Mouse (Mus musculus) olfactory bulb, adult 2 months (tissue): Measurements from ENCODE around the gene 4930432K21Rik. TPM values are rescaled to one million over a fixed set of nuclear protein-coding genes. Genes with fewer than 3 reads are reported as not detected.
A peak's percentile ranks its signal among the peaks of the same experiment; 100 is the strongest.

ENCODE experiments used
- H3K27ac ChIP-seq: fragments of 200-500 bp; 2 replicates; pipeline ENCODE4 v1.5.1; 2012; ENCODE audit warnings: low read depth, low read length; ENCODE audit not compliant: insufficient read depth
- H3K4me1 ChIP-seq: fragments of 200-500 bp; 2 replicates; pipeline ENCODE4 v1.6.1; 2012; ENCODE audit warnings: low read length; ENCODE audit not compliant: control insufficient read depth, insufficient read depth
- H3K4me3 ChIP-seq: fragments of 200-500 bp; 2 replicates; pipeline ENCODE4 v1.5.1; 2012; ENCODE audit warnings: mild to moderate bottlenecking, low read depth, low read length, moderate library complexity; ENCODE audit not compliant: insufficient read depth
- CTCF ChIP-seq: fragments of 200-500 bp; IDR thresholded peaks from 2 replicates; pipeline ENCODE4 v1.5.1; 2012; ENCODE audit warnings: low read depth, mild to moderate bottlenecking, low read length, moderate library complexity; ENCODE audit not compliant: insufficient read depth
- POLR2A ChIP-seq: fragments of 200-500 bp; IDR thresholded peaks from 2 replicates; pipeline ENCODE4 v1.6.1; 2012; ENCODE audit warnings: mild to moderate bottlenecking, low read depth, low read length, moderate library complexity; ENCODE audit not compliant: insufficient read depth
- WGBS: fragments of 180-500 bp; shearing (Covaris S2); methylation state at CpG from one replicate; pipeline ENCODE4 v1.1.7; 2018; 5-methylcytosine and 5-hydroxymethylcytosine counted together
- polyA plus RNA-seq: library from polyadenylated mRNA; stranded (reverse); fragments of >200 nt; gene quantifications from 2 replicates; pipeline ENCODE4 v1.2.4, GENCODE M21; 2012; ENCODE audit warnings: low replicate concordance; ENCODE audit not compliant: missing spikeins, insufficient read depth, insufficient read length

4930432K21Rik gene
- polyA plus RNA-seq, 1 experiment: not detected

- no peak overlapping the region for H3K27ac ChIP-seq
- WGBS: 1% methylated on average over 12 of the region's 12 CpGs
- peaks cover 16% of the 10 kb centered on the region for H3K4me1 ChIP-seq
- TF ChIP-seq CTCF (peak; percentile 80), POLR2A (no peak)
- H3K4me3 ChIP-seq: peak overlapping the region; percentile 26
These were observed 38.7 kb downstream of the 4930432K21Rik start for GRCm38 (mm10) chr8:84186547-84186946.

DNA sequence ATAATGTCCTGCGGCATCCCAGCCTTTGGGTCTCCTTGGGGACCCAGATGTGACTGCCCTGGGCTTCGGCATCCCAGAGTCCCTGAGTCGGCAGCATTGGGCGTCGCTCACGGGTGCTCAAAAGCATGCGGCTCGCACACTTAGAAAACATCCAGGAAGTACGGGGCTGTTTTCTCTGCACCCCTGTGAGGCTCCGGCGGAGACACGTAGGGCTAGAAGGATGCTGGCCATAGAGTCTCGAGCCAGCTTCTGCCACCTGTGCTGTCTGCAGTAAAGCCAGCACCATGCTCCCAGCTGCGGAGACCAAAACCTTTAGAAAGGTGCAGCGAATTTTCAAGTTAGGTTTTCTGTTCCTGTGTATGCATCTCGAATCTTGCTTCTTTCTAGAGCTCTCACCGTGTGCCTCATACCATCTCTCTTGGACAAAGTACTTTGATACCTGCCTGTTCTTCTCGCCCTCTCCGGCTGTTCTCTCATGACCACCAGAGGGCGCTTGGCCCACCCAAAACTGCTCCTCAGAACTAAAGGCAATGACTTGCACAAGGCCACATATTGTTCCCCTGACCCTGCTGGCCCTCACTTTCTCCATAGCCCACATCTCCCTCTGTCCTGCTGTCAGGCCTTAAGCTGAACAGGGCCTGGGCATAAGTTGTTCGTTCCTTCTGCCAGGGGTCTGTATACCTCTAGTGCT is 39.4 kb downstream of the 4930432K21Rik start:
- no peak for TF ChIP-seq POLR2A
- peak; percentile 39 for TF ChIP-seq CTCF
- Histone ChIP-seq H3K4me1 (peaks cover 23% of the 10 kb centered on the region), H3K4me3 (peak overlapping the region; percentile 26), H3K27ac (no peak overlapping the region)
- 9% methylated on average over 21 of the region's 21 CpGs for whole genome bisulfite sequencing

GRCm38 (mm10) chr8:84188671-84189070 is 40.8 kb downstream of the 4930432K21Rik start:
- H3K4me3 ChIP-seq: no peak overlapping the region
- 92% methylated on average over 10 of the region's 10 CpGs for WGBS
- H3K27ac ChIP-seq: no peak overlapping the region
- H3K4me1 ChIP-seq: peaks cover 26% of the 10 kb centered on the region
- TF ChIP-seq CTCF (no peak), POLR2A (no peak)

DNA sequence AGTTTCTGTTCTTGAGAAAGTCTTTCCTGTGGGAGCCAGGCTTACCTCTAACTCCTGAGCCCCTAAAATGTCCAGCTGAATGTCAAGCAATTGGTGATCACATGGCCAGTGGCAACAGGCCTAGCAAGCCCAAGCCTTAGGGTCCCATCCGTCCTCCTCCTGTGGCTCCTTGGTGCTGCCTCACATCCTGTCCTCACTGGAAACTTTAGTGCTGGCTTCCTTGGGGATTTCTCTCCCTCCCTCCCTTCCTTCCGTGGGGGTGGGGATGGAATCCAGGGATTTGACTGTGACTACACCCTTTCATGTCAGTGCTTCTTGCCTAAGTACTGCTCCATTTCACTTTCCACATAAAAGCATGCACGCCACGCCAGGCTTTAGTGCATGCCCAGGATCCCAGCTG is 41.8 kb downstream of the 4930432K21Rik start:
- TF ChIP-seq CTCF: no peak
- no peak for TF ChIP-seq POLR2A

DNA sequence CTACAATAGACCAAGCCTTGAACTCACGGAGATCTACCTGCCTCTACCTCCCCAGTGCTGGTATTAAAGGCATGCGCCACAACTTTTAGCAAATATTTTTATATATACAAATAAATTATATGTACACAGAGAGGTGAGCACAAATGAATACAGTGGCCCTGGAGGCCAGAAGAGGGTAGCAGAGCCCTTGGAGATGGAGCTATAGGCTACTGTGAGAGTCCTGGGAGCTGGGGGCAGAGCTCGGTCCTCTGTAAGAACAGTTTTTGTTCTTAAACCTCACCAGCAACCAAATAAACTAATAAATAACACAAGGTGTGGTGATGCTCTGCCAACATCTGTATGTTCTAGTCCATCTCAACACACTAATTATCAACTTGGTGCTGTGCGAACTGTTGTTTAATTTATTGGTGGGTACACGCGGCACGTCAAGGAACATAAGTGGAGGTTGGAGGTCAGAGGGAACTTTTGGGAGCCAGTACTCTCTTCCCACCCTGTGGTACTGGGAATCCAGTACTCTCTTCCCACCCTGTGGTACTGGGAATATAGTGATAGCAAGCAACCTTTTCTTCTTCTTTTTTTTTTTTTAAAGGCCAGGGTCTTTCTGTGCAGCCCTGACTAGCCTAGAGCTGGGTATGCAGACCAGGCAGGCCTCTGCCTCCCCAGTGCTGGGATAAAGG is 42.5 kb downstream of the 4930432K21Rik start:
- Histone ChIP-seq H3K4me1 (peaks cover 21% of the 10 kb centered on the region), H3K27ac (no peak overlapping the region), H3K4me3 (no peak overlapping the region)
- TF ChIP-seq POLR2A: no peak
- no peak for TF ChIP-seq CTCF
- WGBS: 98% methylated on average over 7 of the region's 7 CpGs

More for the DNA sequence above, 41.8 kb downstream of the 4930432K21Rik start:
- 74% methylated on average over 4 of the region's 4 CpGs for WGBS
- Histone ChIP-seq H3K4me1 (peaks cover 21% of the 10 kb centered on the region), H3K27ac (no peak overlapping the region), H3K4me3 (no peak overlapping the region)

- no peak for TF ChIP-seq CTCF
- no peak for TF ChIP-seq POLR2A
- 34% methylated on average over 13 of the region's 13 CpGs for WGBS
- 0 out of 2 replicates have a peak overlapping the region, but pooled peaks have one; percentile 10 for H3K27ac ChIP-seq
These were observed 44.2 kb downstream of the 4930432K21Rik start for GRCm38 (mm10) chr8:84192023-84192422.

GRCm38 (mm10) chr8:84192555-84192954 is 44.7 kb downstream of the 4930432K21Rik start:
- H3K4me1 ChIP-seq: peaks cover 19% of the 10 kb centered on the region
- no peak overlapping the region for H3K4me3 ChIP-seq
- 4% methylated on average over 33 of the region's 33 CpGs for WGBS
- TF ChIP-seq CTCF (no peak), POLR2A (no peak)
- H3K27ac ChIP-seq: 0 out of 2 replicates have a peak overlapping the region, but pooled peaks have one; percentile 10

More at GRCm38 (mm10) chr8:84192023-84192422, 44.2 kb downstream of the 4930432K21Rik start:
- H3K4me3 ChIP-seq: no peak overlapping the region
- H3K4me1 ChIP-seq: peaks cover 17% of the 10 kb centered on the region

DNA sequence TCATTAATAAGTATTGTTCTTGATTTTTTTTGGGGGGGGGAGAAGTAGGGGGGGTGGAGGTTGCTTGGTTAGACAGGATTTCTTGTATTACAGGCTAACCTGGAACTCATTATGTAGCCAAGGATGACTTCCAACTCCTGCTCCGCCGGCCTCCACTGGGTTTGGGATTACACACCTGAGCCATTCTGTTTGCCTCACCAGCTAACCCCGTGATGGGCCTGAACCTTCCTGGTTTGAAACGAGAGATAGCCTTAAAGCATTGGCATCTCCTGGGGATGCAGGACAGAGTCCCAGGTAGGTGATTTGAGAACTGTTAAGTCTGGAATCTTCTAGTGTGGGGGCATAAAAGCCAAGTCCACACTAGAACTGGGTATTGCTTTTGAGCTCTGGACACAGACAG is 45.3 kb downstream of the 4930432K21Rik start:
- no peak overlapping the region for H3K27ac ChIP-seq
- WGBS: 87% methylated on average over 4 of the region's 4 CpGs

GRCm38 (mm10) chr8:84193566-84193965 is 45.7 kb downstream of the 4930432K21Rik start:
- no peak for TF ChIP-seq POLR2A
- Histone ChIP-seq H3K4me3 (no peak overlapping the region), H3K4me1 (peaks cover 30% of the 10 kb centered on the region), H3K27ac (no peak overlapping the region)
- WGBS: 90% methylated on average over 5 of the region's 5 CpGs

More for the DNA sequence above, 45.3 kb downstream of the 4930432K21Rik start:
- Histone ChIP-seq H3K4me3 (no peak overlapping the region), H3K4me1 (peaks cover 26% of the 10 kb centered on the region)
- TF ChIP-seq CTCF: no peak
- no peak for TF ChIP-seq POLR2A
